In the genomic region with DNA sequence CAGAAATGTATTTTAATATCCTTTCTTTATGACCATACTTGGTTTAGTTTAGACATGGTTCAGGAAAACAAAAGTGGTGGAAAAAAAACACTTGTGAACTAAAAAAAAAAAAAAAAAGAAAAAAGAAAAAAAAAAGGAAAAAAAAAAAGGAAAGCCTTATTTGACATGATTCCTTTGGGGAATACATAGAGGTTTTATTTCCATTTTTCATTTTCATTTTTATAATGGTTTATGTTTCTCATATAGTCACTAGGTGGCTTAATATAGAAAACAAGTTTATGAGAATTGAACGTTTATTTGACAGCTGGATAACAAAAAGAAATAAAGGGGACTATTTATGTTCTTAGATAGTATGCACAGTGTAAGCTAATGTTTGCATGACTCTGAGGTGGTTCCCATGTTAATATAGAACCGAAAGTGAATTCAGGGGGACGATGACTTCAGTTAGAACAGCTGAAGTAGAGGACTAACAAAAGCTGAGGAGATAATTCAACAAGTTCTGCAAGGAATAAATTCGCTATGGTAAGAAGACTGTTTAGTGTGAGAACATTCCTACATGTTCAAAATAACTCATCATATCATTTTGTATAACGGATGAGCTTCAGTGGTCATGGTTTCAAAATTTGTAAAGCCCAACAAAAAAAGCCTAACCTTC, we compare ENCODE assay signal across 30 mouse cellular contexts. TPM values are rescaled to one million over a fixed set of nuclear protein-coding genes. Genes with fewer than 3 reads are reported as not detected.
DNase-seq lines count a peak whose midpoint lies in the region; ATAC-seq and TF ChIP-seq lines count a peak whose summit lies in the region.
"Had no signal": no experiment of that assay in that cellular context is flagged by ENCODE, and none has a peak within 500 bp of the region (broad histone marks: within the 10 kb centered on the region; RNA-seq: fewer than 3 reads in every experiment).

No protein-coding gene starts in this region.

- peak overlapping the region; percentile 92 for H3K9ac ChIP-seq in MEL (ENCODE audit: control insufficient read depth, low read depth, low read length, poor library complexity, severe bottlenecking)
- no peak overlapping the region for H3K9ac ChIP-seq in kidney, embryonic 16.5 days (replicated peaks; ENCODE audit: low read length)
- H3K9ac ChIP-seq: embryonic facial prominence, embryonic 13.5 days; embryonic facial prominence, embryonic 15.5 days; forebrain, embryonic 12.5 days had no signal

- H3K36me3 ChIP-seq in MEL (ENCODE audit: control insufficient read depth in 1 of 2, insufficient read depth in 2 of 2, low read length in 2 of 2) (peaks cover 0 to 22% of the 10 kb centered on the region in 2 experiments; a peak in 2 of 4 replicates), myocyte (ENCODE audit: control insufficient read depth, insufficient read depth) (no peaks in the 10 kb centered on the region)
- H3K36me3 ChIP-seq in kidney, embryonic 16.5 days (ENCODE audit: insufficient read depth, low read length), result no peaks in the 10 kb centered on the region
- H3K36me3 ChIP-seq: embryonic facial prominence, embryonic 13.5 days; embryonic facial prominence, embryonic 15.5 days; forebrain, embryonic 10.5 days; forebrain, embryonic 12.5 days; G1E had no signal

- peak overlapping the region; percentile 39 for H3K4me3 ChIP-seq in gastrocnemius, adult 2 months
- H3K4me3 ChIP-seq in MEL (ENCODE audit: control insufficient read depth in 1 of 2, insufficient read depth in 1 of 2, low read depth in 2 of 2, low read length in 2 of 2) (peak overlapping the region; percentile 46 to 71), myocyte (peak overlapping the region; percentile 1)
- no peak overlapping the region for H3K4me3 ChIP-seq in kidney, embryonic 16.5 days (ENCODE audit: low read length)
- H3K4me3 ChIP-seq: embryonic facial prominence, embryonic 13.5 days; embryonic facial prominence, embryonic 15.5 days; erythroblast, embryonic 14.5 days; forebrain, embryonic 10.5 days; forebrain, embryonic 12.5 days had no signal

- no peaks in the 10 kb centered on the region for H3K9me3 ChIP-seq in MEL (replicated peaks; ENCODE audit: insufficient read depth, low read length)
- no peaks in the 10 kb centered on the region for H3K9me3 ChIP-seq in kidney, embryonic 16.5 days (ENCODE audit: low read length)
- H3K9me3 ChIP-seq: embryonic facial prominence, embryonic 13.5 days; embryonic facial prominence, embryonic 15.5 days; forebrain, embryonic 10.5 days; forebrain, embryonic 12.5 days; G1E had no signal

- ATAC-seq in kidney, embryonic 16.5 days (ENCODE audit: low FRiP score, low TSS enrichment), result no peak
- ATAC-seq: activated CD4-positive, CD25-positive, alpha-beta regulatory T cell, adult 4 months; forebrain, embryonic 14.5 days; forebrain, embryonic 16.5 days; Patski had no signal

- H3ac ChIP-seq in myocyte (ENCODE audit: control insufficient read depth, insufficient read length), result no peak overlapping the region

- intact Hi-C loops in gastrocnemius, adult 2 months (cut with DNase I), result no loop called here
- intact Hi-C loops in heart, postnatal 36 days (cut with DNase I), result no loop called here
- intact Hi-C loops in heart, postnatal 25 days (cut with DNase I), result no loop called here

- no peak for TF ChIP-seq RAD21 in MEL (IDR thresholded peaks at IDR 0.05; ENCODE audit: low read depth, low read length)

- H3K4me2 ChIP-seq in myocyte (ENCODE audit: low read depth), result peak overlapping the region; percentile 67
- no peak overlapping the region for H3K4me2 ChIP-seq in kidney, embryonic 16.5 days (replicated peaks; ENCODE audit: low read depth, low read length)
- H3K4me2 ChIP-seq: embryonic facial prominence, embryonic 13.5 days; embryonic facial prominence, embryonic 15.5 days; forebrain, embryonic 12.5 days had no signal

- H3K27me3 ChIP-seq in MEL (ENCODE audit: control insufficient read depth in 1 of 2, insufficient read depth in 2 of 2, low read length in 2 of 2) (no peaks in the 10 kb centered on the region), myocyte (ENCODE audit: control insufficient read depth, insufficient read depth, insufficient read length) (no peaks in the 10 kb centered on the region)
- no peaks in the 10 kb centered on the region for H3K27me3 ChIP-seq in kidney, embryonic 16.5 days (ENCODE audit: insufficient read depth, low read length)
- H3K27me3 ChIP-seq: embryonic facial prominence, embryonic 13.5 days; embryonic facial prominence, embryonic 15.5 days; forebrain, embryonic 12.5 days; Patski had no signal

- no peak for TF ChIP-seq POLR2A in MEL (IDR thresholded peaks at IDR 0.05; ENCODE audit: control insufficient read depth in 1 of 2, insufficient read depth in 1 of 2, low read depth in 1 of 2, low read length in 2 of 2, poor library complexity in 1 of 2)
- TF ChIP-seq POLR2A in myocyte (IDR thresholded peaks at IDR 0.05; ENCODE audit: insufficient read length, low read depth), result no peak

- TF ChIP-seq EP300 in MEL (IDR thresholded peaks at IDR 0.05; ENCODE audit: low read depth in 1 of 2, low read length in 2 of 2), result no peak

- H3K79me2 ChIP-seq in MEL (ENCODE audit: control insufficient read depth, insufficient read depth, low read length, poor library complexity), result no peaks in the 10 kb centered on the region; the same call in 1 of the 2 replicates
- H3K79me2 ChIP-seq in myocyte (ENCODE audit: control insufficient read depth, insufficient read depth), result no peaks in the 10 kb centered on the region

- H3K4me1 ChIP-seq in MEL (ENCODE audit: control insufficient read depth in 1 of 2, insufficient read depth in 2 of 2, low read length in 2 of 2), result peaks cover 15 to 17% of the 10 kb centered on the region in 2 experiments
- H3K4me1 ChIP-seq in kidney, embryonic 16.5 days (ENCODE audit: insufficient read depth, low read length), result no peaks in the 10 kb centered on the region
- H3K4me1 ChIP-seq: embryonic facial prominence, embryonic 13.5 days; embryonic facial prominence, embryonic 15.5 days; forebrain, embryonic 10.5 days; forebrain, embryonic 12.5 days had no signal

- TF ChIP-seq CTCF in gastrocnemius, adult 2 months (IDR thresholded peaks at IDR 0.05), result no peak
- no peak; a peak in 1 of 6 replicates for TF ChIP-seq CTCF in MEL (IDR thresholded peaks at IDR 0.05 in 2 of 3, conservative IDR thresholded peaks at IDR 0.05 in 1 of 3; ENCODE audit: control insufficient read depth in 1 of 3, insufficient read depth in 1 of 3, low read depth in 2 of 3, low read length in 3 of 3, poor library complexity in 1 of 3, severe bottlenecking in 1 of 3)

- no peak overlapping the region for H3K27ac ChIP-seq in gastrocnemius, adult 2 months
- peak overlapping the region; percentile 92 for H3K27ac ChIP-seq in MEL (ENCODE audit: control insufficient read depth, low read depth, low read length)
- no peak overlapping the region for H3K27ac ChIP-seq in kidney, embryonic 16.5 days (ENCODE audit: low read length)
- H3K27ac ChIP-seq: embryonic facial prominence, embryonic 13.5 days; embryonic facial prominence, embryonic 15.5 days; forebrain, embryonic 10.5 days; forebrain, embryonic 12.5 days had no signal

- no peak for DNase-seq in gastrocnemius, adult 2 months
- no peak for DNase-seq in gastrocnemius, adult 18-20 months (ENCODE audit: low spot score)
- peak; percentile 78 for DNase-seq in MEL (ENCODE audit: low read depth, low spot score)
- DNase-seq in heart, postnatal 36 days, result no peak
- DNase-seq in heart, postnatal 25 days (ENCODE audit: low spot score), result no peak
- DNase-seq: adrenal gland, adult 8-10 months; adrenal gland, postnatal 14 days; adrenal gland, postnatal 36 days; cerebellum, adult 11-12 months; cerebellum, adult 2 months; cerebellum, adult 9-11 months; cerebellum, postnatal 14 days; cerebellum, postnatal 36 days; embryo, embryonic 11 days had no signal

- 80% methylated on average over 5 of the region's 5 CpGs for WGBS in kidney, embryonic 16.5 days

TF ChIP-seq in MEL, 35 proteins besides CTCF, POLR2A, EP300 and RAD21 (continues in another document):
- TF ChIP-seq ZMIZ1 (IDR thresholded peaks at IDR 0.05; ENCODE audit: low read depth, low read length), result no peak; the same call in 1 of the 2 replicates
- TF ChIP-seq ZKSCAN1 (IDR thresholded peaks at IDR 0.05; ENCODE audit: low read depth, low read length), result no peak
- TF ChIP-seq CHD1 (IDR thresholded peaks at IDR 0.05; ENCODE audit: low read depth, low read length), result peak; percentile 96
- TF ChIP-seq SIN3A (IDR thresholded peaks at IDR 0.05; ENCODE audit: low read length), result no peak
- peak; percentile 60; the same call in 1 of the 2 replicates for TF ChIP-seq ETS1 (IDR thresholded peaks at IDR 0.05; ENCODE audit: low read depth, low read length)
- TF ChIP-seq ZNF384 (IDR thresholded peaks at IDR 0.05; ENCODE audit: low read depth, low read length), result peak; percentile 60
- no peak for TF ChIP-seq TBP (IDR thresholded peaks at IDR 0.05; ENCODE audit: low read depth, low read length)

TF ChIP-seq in myocyte, 11 proteins besides CTCF, POLR2A, EP300 and RAD21 (continues in another document):
- TF ChIP-seq REST (IDR thresholded peaks at IDR 0.05; ENCODE audit: insufficient read depth, insufficient read length), result no peak
- no peak for TF ChIP-seq E2F4 (IDR thresholded peaks at IDR 0.05; ENCODE audit: insufficient read depth)
- TF ChIP-seq USF1 (IDR thresholded peaks at IDR 0.05; ENCODE audit: low read depth), result no peak
- no peak for TF ChIP-seq MYOD1 (IDR thresholded peaks at IDR 0.05; ENCODE audit: control insufficient read depth in 1 of 3, insufficient read length in 2 of 3, low read depth in 2 of 3)
- TF ChIP-seq SRF (IDR thresholded peaks at IDR 0.05; ENCODE audit: control insufficient read depth, insufficient read length, low read depth), result no peak
- no peak for TF ChIP-seq MYOG (IDR thresholded peaks at IDR 0.05; ENCODE audit: control insufficient read depth in 1 of 3, insufficient read depth in 1 of 3, insufficient read length in 2 of 3, low read depth in 2 of 3)
- TF ChIP-seq MAX (IDR thresholded peaks at IDR 0.05; ENCODE audit: low read depth), result no peak

RNA-seq across cellular contexts. Expression of gene Gcg, which starts 33.6 kb away (rescaled TPM):
- not detected for total RNA-seq in gastrocnemius, adult 2 months (2021)
- not detected for total RNA-seq in gastrocnemius, adult 18-20 months (2021)
- not detected in 2 replicates for total RNA-seq in MEL (2012; rRNA removed)
- not detected for polyA plus RNA-seq in MEL (2012; ENCODE audit: insufficient read depth in 1 of 2, insufficient read length in 2 of 2, low read depth in 1 of 2, low replicate concordance in 2 of 2, missing spikeins in 1 of 2)
- not detected for polyA plus RNA-seq in myocyte (2012; fragmentation: generic; extraction: Trizol)
- total RNA-seq in heart, postnatal 36 days (2021), result not detected
- total RNA-seq in heart, postnatal 25 days (2021), result not detected
- polyA plus RNA-seq in kidney, embryonic 16.5 days (2015; fragmentation: Nextera tagmentation; extraction: Ambion mirVana), result not detected in 2 replicates
- total RNA-seq: adrenal gland, adult 18-20 months; adrenal gland, adult 8-10 months; adrenal gland, postnatal 14 days; adrenal gland, postnatal 36 days; common myeloid progenitor, adult 5-6 weeks had no signal
- polyA plus RNA-seq: activated CD4-positive, CD25-positive, alpha-beta regulatory T cell, adult 4 months; C2C12; cerebellum, adult 2 months; embryonic facial prominence, embryonic 11.5 days; embryonic facial prominence, embryonic 13.5 days; embryonic facial prominence, embryonic 15.5 days; erythroblast, embryonic 14.5 days; forebrain, embryonic 10.5 days; Patski had no signal

RNA-seq across cellular contexts. Expression of gene Dpp4, which starts 37.8 kb away (rescaled TPM):
- total RNA-seq in gastrocnemius, adult 2 months (2021), result 1 to 10 TPM; 4.6 to 5.2 TPM
- total RNA-seq in gastrocnemius, adult 18-20 months (2021), result 1 to 10 TPM; 2.2 to 2.8 TPM
- 40.4 and 46.7 TPM in 2 replicates for total RNA-seq in MEL (2012; rRNA removed)
- polyA plus RNA-seq in MEL (2012; ENCODE audit: insufficient read depth in 1 of 2, insufficient read length in 2 of 2, low read depth in 1 of 2, low replicate concordance in 2 of 2, missing spikeins in 1 of 2), result 10 to 100 TPM; 64.1 to 99.1 TPM
- polyA plus RNA-seq in myocyte (2012; fragmentation: generic; extraction: Trizol), result not detected
- 1 to 10 TPM; 5.2 to 5.9 TPM for total RNA-seq in heart, postnatal 36 days (2021)
- 1 to 10 TPM; 4.6 to 6.8 TPM for total RNA-seq in heart, postnatal 25 days (2021)
- 118 and 125 TPM in 2 replicates for polyA plus RNA-seq in kidney, embryonic 16.5 days (2015; fragmentation: Nextera tagmentation; extraction: Ambion mirVana)
- polyA plus RNA-seq: C2C12; erythroblast, embryonic 14.5 days had no signal
